Mouse (Mus musculus) megakaryocyte progenitor cell, adult 5-6 weeks (primary cell): ENCODE data around the gene Atrip. TPM values are rescaled to one million over a fixed set of nuclear protein-coding genes. Genes with fewer than 3 reads are reported as not detected.
A peak's percentile ranks its signal among the peaks of the same experiment; 100 is the strongest.

Source experiments
- ATAC-seq: replicated peaks from 2 replicates; pipeline ENCODE4 v1.8.0; 2016; ENCODE audit warnings: mild to moderate bottlenecking, moderate TSS enrichment, inconsistent platforms; ENCODE audit not compliant: poor library complexity
- total RNA-seq, 2 experiments: library from RNA; stranded (forward) in 1 of 2; stranded (reverse) in 1 of 2; fragments of 157-497, 149-512 nt in 1 of 2; fragments of 200-1000 nt in 1 of 2; gene quantifications; 2 replicates each; pipeline versions ENCODE4 v1.2.3 to v1.2.4; 2015 to 2017

Atrip gene
- total RNA-seq, 2 experiments from 2014 or later: 15.3 to 17.6 TPM

GRCm38 (mm10) chr9:109039681-109040080 lies 34.2 kb downstream of the Atrip start:
- no peak for ATAC-seq

GRCm38 (mm10) chr9:109038901-109039364 lies 35.0 kb downstream of the Atrip start:
- ATAC-seq: peak; percentile 49

- ATAC-seq: peak; percentile 92
These were observed 35.6 kb downstream of the Atrip start, which contains the start of gene Shisa5 for GRCm38 (mm10) chr9:109038086-109038895. TSS of gene Shisa5 (plus strand) at chr9:109038565.

- peak; percentile 83 for ATAC-seq
These were observed 41.5 kb downstream of the Atrip start for GRCm38 (mm10) chr9:109032435-109032834.

- ATAC-seq: no peak
These were observed 42.2 kb downstream of the Atrip start for GRCm38 (mm10) chr9:109031686-109032085.

- ATAC-seq: no peak
These were observed 42.9 kb downstream of the Atrip start for GRCm38 (mm10) chr9:109031001-109031400.

GRCm38 (mm10) chr9:109030312-109030711 lies 43.6 kb downstream of the Atrip start:
- ATAC-seq: no peak

GRCm38 (mm10) chr9:109028919-109029318 lies 45.0 kb downstream of the Atrip start:
- no peak for ATAC-seq

- ATAC-seq: no peak
These were observed 45.5 kb downstream of the Atrip start for GRCm38 (mm10) chr9:109028421-109028820.

- no peak for ATAC-seq
These were observed 46.4 kb downstream of the Atrip start for GRCm38 (mm10) chr9:109027521-109027920.

- ATAC-seq: peak; percentile 85
These were observed 50.8 kb downstream of the Atrip start for GRCm38 (mm10) chr9:109022866-109023685.

- peak; percentile 59 for ATAC-seq
These were observed 52.5 kb downstream of the Atrip start for GRCm38 (mm10) chr9:109021428-109021827.

- ATAC-seq: peak; percentile 64
These were observed 56.8 kb downstream of the Atrip start for GRCm38 (mm10) chr9:109016973-109017604.

- ATAC-seq: peak; percentile 54
These were observed 58.5 kb downstream of the Atrip start for GRCm38 (mm10) chr9:109015397-109015796.

- ATAC-seq: peak; percentile 16
These were observed 63.6 kb downstream of the Atrip start for GRCm38 (mm10) chr9:109010316-109010690.

- ATAC-seq: peak; percentile 94
These were observed 64.1 kb downstream of the Atrip start for GRCm38 (mm10) chr9:109009636-109010315.

GRCm38 (mm10) chr9:109008994-109009635 lies 64.8 kb downstream of the Atrip start:
- ATAC-seq: no peak

GRCm38 (mm10) chr9:109008081-109008480 lies 65.8 kb downstream of the Atrip start:
- no peak for ATAC-seq
